Mouse (Mus musculus) megakaryocyte, embryonic 14.5 days (primary cell): Measurements from ENCODE around the gene Dock4. TPM values are rescaled to one million over a fixed set of nuclear protein-coding genes. Genes with fewer than 3 reads are reported as not detected.

ENCODE experiments used
- H3K27me3 ChIP-seq: replicated peaks from 2 replicates; pipeline ENCODE3; 2012; ENCODE audit warnings: inconsistent platforms
- H3K36me3 ChIP-seq: replicated peaks from 2 replicates; pipeline ENCODE3; 2012; ENCODE audit warnings: low read length, inconsistent platforms, mixed read lengths
- H3K4me1 ChIP-seq: 2 replicates; pipeline ENCODE4 v1.6.1; 2012; ENCODE audit warnings: inconsistent platforms
- H3K4me3 ChIP-seq: replicated peaks from 2 replicates; pipeline ENCODE3; 2012; ENCODE audit warnings: moderate library complexity, mild to moderate bottlenecking, inconsistent platforms
- H3K9me3 ChIP-seq: 2 replicates; pipeline ENCODE4 v1.6.1; 2012; ENCODE audit warnings: inconsistent platforms
- FLI1 ChIP-seq: IDR thresholded peaks from 2 replicates; pipeline ENCODE4 v1.6.1; 2012; ENCODE audit warnings: low read length, inconsistent platforms, mixed read lengths
- GATA1 ChIP-seq: IDR thresholded peaks from 3 replicates; pipeline ENCODE4 v1.6.1; 2012; ENCODE audit warnings: mixed read lengths, low read length, inconsistent platforms, borderline replicate concordance
- polyA plus RNA-seq: library from polyadenylated mRNA; stranded (reverse); fragments of >175 nt; gene quantifications from 2 replicates; pipeline ENCODE4 v1.2.3, GENCODE M21; 2012; ENCODE audit warnings: low replicate concordance; ENCODE audit not compliant: insufficient read depth

The Dock4 gene
- polyA plus RNA-seq, 1 experiment: 0.13 TPM

- peaks cover 9% of the 10 kb centered on the region for H3K27me3 ChIP-seq
- no peaks in the 10 kb centered on the region for H3K36me3 ChIP-seq
- TF ChIP-seq FLI1 (no peak), GATA1 (no peak)
- no peak overlapping the region for H3K4me3 ChIP-seq
- H3K9me3 ChIP-seq: no peaks in the 10 kb centered on the region
- H3K4me1 ChIP-seq: no peaks in the 10 kb centered on the region
Observed at GRCm38 (mm10) chr12:40459673-40460265, 14.0 kb downstream of the Dock4 start.

- Histone ChIP-seq H3K36me3 (no peaks in the 10 kb centered on the region), H3K4me3 (no peak overlapping the region), H3K27me3 (peaks cover 9% of the 10 kb centered on the region), H3K4me1 (no peaks in the 10 kb centered on the region), H3K9me3 (no peaks in the 10 kb centered on the region)
- TF ChIP-seq GATA1 (no peak), FLI1 (no peak)
Observed at GRCm38 (mm10) chr12:40462693-40463235, 17.0 kb downstream of the Dock4 start.

- H3K27me3 ChIP-seq: peaks cover 13% of the 10 kb centered on the region
Observed at GRCm38 (mm10) chr12:40463828-40464227, 18.1 kb downstream of the Dock4 start.

GRCm38 (mm10) chr12:40464282-40464681 is 18.5 kb downstream of the Dock4 start:
- TF ChIP-seq GATA1 (no peak), FLI1 (no peak)
- no peaks in the 10 kb centered on the region for H3K4me1 ChIP-seq

More at GRCm38 (mm10) chr12:40463828-40464227, 18.1 kb downstream of the Dock4 start:
- Histone ChIP-seq H3K9me3 (no peaks in the 10 kb centered on the region), H3K4me3 (no peak overlapping the region), H3K4me1 (no peaks in the 10 kb centered on the region), H3K36me3 (no peaks in the 10 kb centered on the region)
- TF ChIP-seq GATA1 (no peak), FLI1 (no peak)

GRCm38 (mm10) chr12:40468235-40468634 is 22.5 kb downstream of the Dock4 start:
- peaks cover 12% of the 10 kb centered on the region for H3K27me3 ChIP-seq
- TF ChIP-seq GATA1: no peak
- no peak for TF ChIP-seq FLI1
- H3K9me3 ChIP-seq: no peaks in the 10 kb centered on the region
- no peaks in the 10 kb centered on the region for H3K36me3 ChIP-seq
- H3K4me3 ChIP-seq: no peak overlapping the region
- no peaks in the 10 kb centered on the region for H3K4me1 ChIP-seq

More at GRCm38 (mm10) chr12:40464282-40464681, 18.5 kb downstream of the Dock4 start:
- peaks cover 14% of the 10 kb centered on the region for H3K27me3 ChIP-seq
- no peaks in the 10 kb centered on the region for H3K9me3 ChIP-seq
- H3K36me3 ChIP-seq: no peaks in the 10 kb centered on the region
- no peak overlapping the region for H3K4me3 ChIP-seq

- Histone ChIP-seq H3K36me3 (no peaks in the 10 kb centered on the region), H3K27me3 (peaks cover 17% of the 10 kb centered on the region), H3K9me3 (no peaks in the 10 kb centered on the region), H3K4me3 (no peak overlapping the region), H3K4me1 (no peaks in the 10 kb centered on the region)
- TF ChIP-seq FLI1: no peak
Observed at GRCm38 (mm10) chr12:40469009-40469408, 23.3 kb downstream of the Dock4 start.

GRCm38 (mm10) chr12:40471649-40472399 is 26.1 kb downstream of the Dock4 start:
- TF ChIP-seq FLI1 (no peak), GATA1 (no peak)
- H3K4me3 ChIP-seq: no peak overlapping the region
- no peaks in the 10 kb centered on the region for H3K4me1 ChIP-seq
- no peaks in the 10 kb centered on the region for H3K9me3 ChIP-seq
- peaks cover 17% of the 10 kb centered on the region for H3K27me3 ChIP-seq
- H3K36me3 ChIP-seq: no peaks in the 10 kb centered on the region

- Histone ChIP-seq H3K27me3 (peaks cover 13% of the 10 kb centered on the region), H3K9me3 (no peaks in the 10 kb centered on the region), H3K4me3 (no peak overlapping the region), H3K4me1 (no peaks in the 10 kb centered on the region), H3K36me3 (no peaks in the 10 kb centered on the region)
- TF ChIP-seq FLI1 (no peak), GATA1 (no peak)
Observed at GRCm38 (mm10) chr12:40473709-40474108, 28.0 kb downstream of the Dock4 start.

- TF ChIP-seq GATA1: no peak
- no peak for TF ChIP-seq FLI1
- Histone ChIP-seq H3K36me3 (no peaks in the 10 kb centered on the region), H3K4me1 (no peaks in the 10 kb centered on the region), H3K4me3 (no peak overlapping the region), H3K27me3 (peaks cover 12% of the 10 kb centered on the region), H3K9me3 (no peaks in the 10 kb centered on the region)
Observed at GRCm38 (mm10) chr12:40477621-40478452, 32.1 kb downstream of the Dock4 start.
